Mouse (Mus musculus): ENCODE results near the gene Traf3ip1. TPM values are rescaled to one million over a fixed set of nuclear protein-coding genes. Genes with fewer than 3 reads are reported as not detected.

The Traf3ip1 gene
- total RNA-seq (2012; rRNA removed) (5.0 and 5.5 TPM in 2 replicates), total RNA-seq (2014; rRNA removed) (5.1 and 5.9 TPM in 2 replicates), polyA plus RNA-seq (2012; ENCODE audit: insufficient read length, low read depth) (7.5 and 10.0 TPM in 2 replicates)

DNA sequence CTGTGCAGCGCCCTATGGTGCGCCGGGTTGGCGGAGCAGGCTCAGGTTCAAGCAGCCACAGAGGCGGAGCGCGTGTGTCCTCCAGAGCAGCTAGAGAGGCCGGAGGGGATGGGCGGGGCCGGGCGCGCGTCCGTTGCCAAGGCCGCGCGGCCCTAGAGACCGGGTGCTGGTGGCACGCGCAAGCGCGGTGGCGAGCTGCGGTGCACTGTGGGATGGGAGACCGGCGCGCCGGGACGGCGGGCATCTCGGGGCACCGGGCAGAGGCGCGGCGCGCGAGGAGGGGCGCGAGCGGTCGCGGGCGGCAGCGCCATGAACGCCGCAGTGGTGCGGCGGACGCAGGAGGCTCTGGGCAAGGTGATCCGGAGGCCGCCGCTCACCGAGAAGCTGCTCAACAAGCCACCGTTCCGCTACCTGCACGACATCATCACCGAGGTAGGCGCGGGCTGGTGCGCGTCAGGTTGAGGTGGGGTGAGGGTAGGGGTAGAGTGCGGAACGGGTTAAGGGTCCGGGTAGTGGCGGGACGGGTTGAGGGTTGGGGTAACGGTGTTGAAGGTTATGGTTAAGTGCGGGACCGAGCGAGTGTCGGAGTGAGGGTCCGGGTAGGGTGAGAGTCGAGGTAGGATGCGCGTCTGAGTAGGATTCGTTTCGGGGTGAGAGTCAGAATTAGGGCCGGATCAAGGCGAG, at the start of gene Traf3ip1:
Traf3ip1 (plus strand) TSS at position 191 of the 684 bp plus-strand sequence.
- DNase-seq (ENCODE audit: extremely low read depth): peak; percentile 92
- no peaks in the 10 kb centered on the region for H3K79me2 ChIP-seq (replicated peaks; ENCODE audit: control insufficient read depth, extremely low read depth, insufficient read depth, poor library complexity, severe bottlenecking)

More for the DNA sequence above, at the start of gene Traf3ip1:
- peaks cover 0 to 19% of the 10 kb centered on the region in 2 experiments for H3K36me3 ChIP-seq (replicated peaks in 1 of 2; ENCODE audit: control insufficient read depth in 1 of 2, insufficient read depth in 1 of 2, low read length in 1 of 2)
- H3K27ac ChIP-seq (ENCODE audit: insufficient read depth, low read depth): no peak within 1 kb of the TSS
- H3K9ac ChIP-seq (ENCODE audit: insufficient read depth, low read depth): peak within 1 kb of the TSS; percentile 66
- in situ Hi-C loops (cut with MboI; ENCODE audit: low pct_ligation_motif_present, low pct_unique_long_range_greater_than_20kb, low sequenced_read_pairs): loop anchor here (5.0 kb wide), 1 partner anchor 67 kb away; no protein-coding TSS in a partner anchor
- TF ChIP-seq PAX5 (IDR thresholded peaks at IDR 0.05; ENCODE audit: low read length) (no peak), JUN (IDR thresholded peaks at IDR 0.05; ENCODE audit: insufficient read depth, low read depth, low read length) (no peak), BHLHE40 (IDR thresholded peaks at IDR 0.05; ENCODE audit: low read depth, low read length) (no peak), ETS1 (conservative IDR thresholded peaks at IDR 0.05; ENCODE audit: low read depth, low read length) (no peak), CHD1 (IDR thresholded peaks at IDR 0.05; ENCODE audit: low read depth, low read length) (no peak), USF1 (IDR thresholded peaks at IDR 0.05; ENCODE audit: low read depth, low read length) (no peak), NRF1 (IDR thresholded peaks at IDR 0.05; ENCODE audit: low read depth, low read length) (peak; percentile 96), E2F4 (IDR thresholded peaks at IDR 0.05; ENCODE audit: insufficient replicate concordance, low read depth, low read length) (no peak), MAFK (IDR thresholded peaks at IDR 0.05; ENCODE audit: insufficient replicate concordance, low read length) (no peak), ZKSCAN1 (IDR thresholded peaks at IDR 0.05; ENCODE audit: borderline replicate concordance, low read depth, low read length) (no peak), EP300 (IDR thresholded peaks at IDR 0.05; ENCODE audit: low read length) (no peak), MEF2A (IDR thresholded peaks at IDR 0.05; ENCODE audit: borderline replicate concordance, low read depth, low read length) (peak; percentile 48; the same call in 1 of the 2 replicates), KAT2A (IDR thresholded peaks at IDR 0.05; ENCODE audit: insufficient replicate concordance, low read length) (peak; percentile 50; the same call in 1 of the 2 replicates), ZC3H11A (IDR thresholded peaks at IDR 0.05; ENCODE audit: low read depth, low read length) (no peak), GABPA (IDR thresholded peaks at IDR 0.05; ENCODE audit: insufficient replicate concordance, low read depth, low read length) (peak; percentile 61), JUND (conservative IDR thresholded peaks at IDR 0.05; ENCODE audit: low read depth, low read length) (no peak), MXI1 (IDR thresholded peaks at IDR 0.05; ENCODE audit: low read depth, low read length) (peak; percentile 99), MAX (IDR thresholded peaks at IDR 0.05; ENCODE audit: low read length) (peak; percentile 67; the same call in 1 of the 2 replicates), POLR2AphosphoS2 (IDR thresholded peaks at IDR 0.05; ENCODE audit: low read depth, low read length) (no peak), RCOR1 (conservative IDR thresholded peaks at IDR 0.05; ENCODE audit: low read depth, low read length) (no peak), MAZ (IDR thresholded peaks at IDR 0.05; ENCODE audit: low read depth, low read length) (peak; percentile 90), MYC (IDR thresholded peaks at IDR 0.05; ENCODE audit: low read depth, low read length) (peak; percentile 45; the same call in 1 of the 2 replicates), RAD21 (IDR thresholded peaks at IDR 0.05; ENCODE audit: low read depth, low read length) (no peak), TCF12 (IDR thresholded peaks at IDR 0.05; ENCODE audit: low read depth, low read length) (peak; percentile 74), HCFC1 (IDR thresholded peaks at IDR 0.05; ENCODE audit: low read depth, low read length) (peak; percentile 82), CTCF (conservative IDR thresholded peaks at IDR 0.05 in 1 of 2, IDR thresholded peaks at IDR 0.05 in 1 of 2; ENCODE audit: low read depth in 2 of 2, low read length in 2 of 2) (no peak), ELF1 (IDR thresholded peaks at IDR 0.05; ENCODE audit: low read depth, low read length) (peak; percentile 74), USF2 (conservative IDR thresholded peaks at IDR 0.05; ENCODE audit: low read depth, low read length) (no peak), ZMIZ1 (IDR thresholded peaks at IDR 0.05; ENCODE audit: low read depth, low read length) (no peak), SMC3 (IDR thresholded peaks at IDR 0.05; ENCODE audit: low read depth, low read length) (no peak), POLR2A (IDR thresholded peaks at IDR 0.05; ENCODE audit: low read depth, low read length) (peak; percentile 85), IRF4 (IDR thresholded peaks at IDR 0.05; ENCODE audit: low read depth, low read length) (no peak), SIN3A (IDR thresholded peaks at IDR 0.05; ENCODE audit: low read length) (peak; percentile 99), CHD2 (IDR thresholded peaks at IDR 0.05; ENCODE audit: low read length) (no peak), ZNF384 (IDR thresholded peaks at IDR 0.05; ENCODE audit: low read depth, low read length) (no peak), TBP (conservative IDR thresholded peaks at IDR 0.05; ENCODE audit: low read depth, low read length) (no peak), NELFE (IDR thresholded peaks at IDR 0.05; ENCODE audit: low read depth, low read length) (peak; percentile 67), UBTF (IDR thresholded peaks at IDR 0.05; ENCODE audit: low read depth, low read length) (no peak)
- H3K4me1 ChIP-seq (ENCODE audit: control insufficient read depth in 1 of 2, insufficient read depth in 2 of 2): peaks cover 6 to 21% of the 10 kb centered on the region in 2 experiments
- dilution Hi-C loops (cut with MboI; ENCODE audit: extremely low pct_ligation_motif_present, extremely low pct_unique_long_range_greater_than_20kb, low sequenced_read_pairs): no loop called here
- peak within 1 kb of the TSS; percentile 79 to 96 (median 85) for H3K4me3 ChIP-seq (replicated peaks in 1 of 3; ENCODE audit: low read depth in 2 of 3, low read length in 2 of 3, poor library complexity in 1 of 3)
- H3K9me3 ChIP-seq (replicated peaks; ENCODE audit: low read length): no peaks in the 10 kb centered on the region
- H3K27me3 ChIP-seq (replicated peaks): peaks cover 14% of the 10 kb centered on the region
- peak within 1 kb of the TSS; percentile 77 for H3K4me2 ChIP-seq (ENCODE audit: insufficient read depth, low read depth, poor library complexity, severe bottlenecking)

Data from CH12.LX (cell line).